Mouse (Mus musculus): ENCODE results near the gene Slc16a2.

The Slc16a2 gene

GRCm38 (mm10) chrX:103652048-103652447, 169.7 kb downstream of the Slc16a2 start:
- no peak for DNase-seq (ENCODE audit: low spot score)
